Mouse (Mus musculus) spleen, postnatal 4 days (tissue): ENCODE measurements at regions not wholly inside any gene's neighbourhood (a gene's known extent, or its start where the extent isn't known, plus 50 kb on each side); places are given as distances from the start of the nearest gene placed in this dataset.

Experiments used
- DNase-seq, 2 experiments: peaks; one replicate each; pipeline ENCODE4 v3.0.0; 2022; ENCODE audit warnings: low spot score in 2 of 2

GRCm38 (mm10) chr3:52929827-52930605 is 87.0 kb downstream of the Cog6 start:
- DNase-seq = no peak

GRCm38 (mm10) chr3:52927361-52927841 is 89.6 kb downstream of the Cog6 start:
- no peak for DNase-seq

- DNase-seq = peak; percentile 44 to 71
These were observed 90.5 kb downstream of the Cog6 start for GRCm38 (mm10) chr3:52926549-52926948.

- peak; percentile 31 to 78 for DNase-seq
These were observed 91.8 kb downstream of the Cog6 start for GRCm38 (mm10) chr3:52925223-52925622.

GRCm38 (mm10) chr3:52924631-52925030 is 92.4 kb downstream of the Cog6 start:
- no peak for DNase-seq

GRCm38 (mm10) chr3:52923824-52924559 is 93.0 kb downstream of the Cog6 start:
- DNase-seq = no peak

- no peak for DNase-seq
These were observed 94.6 kb downstream of the Cog6 start for GRCm38 (mm10) chr3:52922411-52922810.

- DNase-seq = peak in 1 of 2 experiments; percentile 57
These were observed 110.0 kb downstream of the Cog6 start for GRCm38 (mm10) chr3:52906823-52907564.

GRCm38 (mm10) chr3:52904028-52904427 is 113.0 kb downstream of the Cog6 start:
- DNase-seq = peak in 1 of 2 experiments; percentile 33

- no peak for DNase-seq
These were observed 119.4 kb downstream of the Cog6 start for GRCm38 (mm10) chr3:52897665-52898064.

- no peak for DNase-seq
These were observed 120.6 kb downstream of the Cog6 start for GRCm38 (mm10) chr3:52896462-52896861.

- no peak for DNase-seq
These were observed 121.3 kb downstream of the Cog6 start for GRCm38 (mm10) chr3:52895751-52896150.

GRCm38 (mm10) chr3:52894812-52895211 is 122.2 kb downstream of the Cog6 start:
- DNase-seq = no peak

GRCm38 (mm10) chr3:52889156-52889715 is 127.8 kb downstream of the Cog6 start:
- peak in 1 of 2 experiments; percentile 34 for DNase-seq

- no peak for DNase-seq
These were observed 135.1 kb downstream of the Cog6 start for GRCm38 (mm10) chr3:52881981-52882380.

- no peak for DNase-seq
These were observed 135.9 kb downstream of the Cog6 start for GRCm38 (mm10) chr3:52881139-52881538.

GRCm38 (mm10) chr3:52879700-52880099 is 137.3 kb downstream of the Cog6 start:
- DNase-seq = no peak

GRCm38 (mm10) chr3:52878334-52878733 is 138.7 kb downstream of the Cog6 start:
- no peak for DNase-seq

- DNase-seq = no peak
These were observed 144.8 kb downstream of the Cog6 start for GRCm38 (mm10) chr3:52872260-52872659.

GRCm38 (mm10) chr3:52863146-52863849 is 153.7 kb downstream of the Cog6 start:
- no peak for DNase-seq

GRCm38 (mm10) chr3:52862026-52862425 is 155.0 kb downstream of the Cog6 start:
- DNase-seq = no peak
